Mouse (Mus musculus) limb, embryonic 13.5 days (tissue): Measurements from ENCODE around the gene Rasl10b. TPM values are rescaled to one million over a fixed set of nuclear protein-coding genes. Genes with fewer than 3 reads are reported as not detected.

Experiments
- polyA plus RNA-seq: library from polyadenylated mRNA; unstranded; fragments of >200 nt; fragmentation: Nextera tagmentation; extraction: Ambion mirVana; gene quantifications from 2 replicates; pipeline ENCODE4 v1.2.1, GENCODE M21; 2015

Rasl10b gene
- polyA plus RNA-seq, 1 experiment from 2014 or later = 4.1 TPM

Other genes starting within 250 kb of the Rasl10b start
- gene Slfn4, start 234.0 kb upstream of the Rasl10b start, polyA plus RNA-seq = 0.17 and 0.29 TPM in 2 replicates
- gene Slfn3, start 217.8 kb upstream of the Rasl10b start, polyA plus RNA-seq = 0.65 and 0.68 TPM in 2 replicates
- 0.15 and 0.29 TPM in 2 replicates for gene Slfn14, start 122.4 kb upstream of the Rasl10b start, polyA plus RNA-seq
- gene Ap2b1, start 110.1 kb upstream of the Rasl10b start, polyA plus RNA-seq = 51.6 and 57.8 TPM in 2 replicates
- gene Pex12, start 106.6 kb upstream of the Rasl10b start, polyA plus RNA-seq = 16.0 and 16.2 TPM in 2 replicates
- gene Gas2l2, start 20.3 kb downstream of the Rasl10b start, polyA plus RNA-seq = not detected in 2 replicates
- gene 1700020L24Rik, start 28.5 kb downstream of the Rasl10b start, polyA plus RNA-seq = 0.56 TPM in 1 of 2 replicates, not detected in the other
- 3.0 and 4.5 TPM in 2 replicates for gene Mmp28, start 53.9 kb downstream of the Rasl10b start, polyA plus RNA-seq
- gene Taf15, start 63.9 kb downstream of the Rasl10b start, polyA plus RNA-seq = 16.9 and 19.3 TPM in 2 replicates
- gene Heatr9, start 113.0 kb downstream of the Rasl10b start, polyA plus RNA-seq = not detected in 2 replicates
- gene Ccl5, start 121.4 kb downstream of the Rasl10b start, polyA plus RNA-seq = 0.66 and 1.2 TPM in 2 replicates
- 2.3 and 2.9 TPM in 2 replicates for gene Ccl9, start 169.5 kb downstream of the Rasl10b start, polyA plus RNA-seq
- gene Ccl6, start 183.9 kb downstream of the Rasl10b start, polyA plus RNA-seq = 1.3 and 2.0 TPM in 2 replicates
- gene Rpl9-ps1, start 236.5 kb downstream of the Rasl10b start, polyA plus RNA-seq = not detected in 2 replicates
- 1.6 TPM in 2 replicates for gene Ccl3, start 240.2 kb downstream of the Rasl10b start, polyA plus RNA-seq